Mouse (Mus musculus): ENCODE measurements around the gene Bmp3.

- TF ChIP-seq HCFC1 (IDR thresholded peaks at IDR 0.05; ENCODE audit: borderline replicate concordance, insufficient read depth, low read length) = no peak
- TF ChIP-seq ZC3H11A (IDR thresholded peaks at IDR 0.05; ENCODE audit: borderline replicate concordance, low read depth, low read length) = no peak
Observed at GRCm38 (mm10) chr5:98815269-98815668, 38.9 kb upstream of the Bmp3 start.
